Mouse (Mus musculus): ENCODE measurements at regions not wholly inside any gene's neighbourhood (a gene's known extent, or its start where the extent isn't known, plus 50 kb on each side); places are given as distances from the start of the nearest gene placed in this dataset.

DNA sequence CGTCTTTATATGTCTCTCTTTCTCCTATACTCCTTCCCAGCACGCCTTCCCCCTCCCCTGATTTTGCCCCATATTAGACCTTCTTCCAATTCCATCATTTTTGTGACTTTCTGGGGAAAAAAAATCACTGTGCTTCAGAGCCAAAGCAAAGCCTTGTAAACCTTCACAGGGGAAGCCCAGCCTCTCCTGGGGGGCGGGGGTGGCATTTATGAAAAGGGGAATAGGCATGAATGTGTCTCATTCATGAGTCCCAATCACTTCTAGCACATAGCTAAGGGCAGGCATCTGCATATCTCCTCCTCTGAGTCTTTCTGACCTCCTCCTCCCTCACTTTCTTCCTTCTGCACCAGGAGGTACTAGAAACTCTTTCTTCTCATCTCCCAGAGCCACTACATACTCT, 149.8 kb downstream of the Adamts15 start:
- no peak for DNase-seq (ENCODE audit: extremely low spot score, low spot score)

DNA sequence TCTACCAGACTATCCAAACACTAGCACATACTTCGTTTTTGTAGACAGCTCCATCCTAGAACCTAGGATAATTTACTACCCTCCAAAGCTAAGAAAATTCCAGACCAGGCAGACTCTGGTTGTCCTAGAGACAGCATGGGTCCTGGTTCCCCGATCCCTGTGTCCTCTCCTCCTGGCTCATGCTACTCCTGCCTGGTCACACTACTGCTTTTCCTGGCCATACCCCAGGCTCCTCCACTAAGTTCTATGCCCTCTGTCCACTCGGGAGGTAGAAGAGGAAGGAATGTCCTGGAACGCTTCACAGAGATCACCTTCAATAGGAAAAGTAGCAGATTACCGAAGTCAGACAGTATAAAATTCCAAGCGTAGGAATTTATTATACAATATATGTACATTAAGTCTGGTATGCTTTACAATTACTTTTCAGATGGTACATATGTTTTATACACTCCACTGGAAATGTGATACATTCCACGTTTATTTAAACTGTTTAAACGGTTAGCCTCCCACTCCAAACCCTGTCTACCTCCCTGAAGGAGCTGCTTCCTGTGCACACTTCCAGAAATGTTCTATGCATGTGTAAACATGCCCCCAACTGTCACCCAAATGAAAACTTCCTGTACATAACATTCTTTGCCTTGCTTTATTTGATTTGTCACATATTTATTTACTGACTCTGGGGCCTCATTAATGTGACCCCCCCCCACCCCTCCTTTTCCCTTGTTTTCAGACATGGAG, 151.6 kb downstream of the Adamts15 start:
- no peak for DNase-seq (ENCODE audit: extremely low spot score, low spot score)

DNA sequence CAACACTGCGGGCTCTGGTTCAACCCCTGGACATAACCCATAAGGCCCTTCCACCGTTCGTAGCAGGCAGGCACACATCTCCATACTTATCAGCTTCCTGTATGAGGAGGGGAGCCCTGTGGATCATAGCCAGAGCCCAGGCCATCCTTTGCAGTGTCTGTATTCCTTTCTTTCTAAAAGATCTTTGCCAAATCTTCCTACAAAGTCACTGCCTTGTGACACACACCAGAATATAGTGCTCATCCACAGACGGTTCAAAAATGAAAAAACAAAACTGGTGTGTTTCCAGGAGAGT, 152.9 kb downstream of the Adamts15 start:
- no peak for DNase-seq (ENCODE audit: extremely low spot score, low spot score)

DNA sequence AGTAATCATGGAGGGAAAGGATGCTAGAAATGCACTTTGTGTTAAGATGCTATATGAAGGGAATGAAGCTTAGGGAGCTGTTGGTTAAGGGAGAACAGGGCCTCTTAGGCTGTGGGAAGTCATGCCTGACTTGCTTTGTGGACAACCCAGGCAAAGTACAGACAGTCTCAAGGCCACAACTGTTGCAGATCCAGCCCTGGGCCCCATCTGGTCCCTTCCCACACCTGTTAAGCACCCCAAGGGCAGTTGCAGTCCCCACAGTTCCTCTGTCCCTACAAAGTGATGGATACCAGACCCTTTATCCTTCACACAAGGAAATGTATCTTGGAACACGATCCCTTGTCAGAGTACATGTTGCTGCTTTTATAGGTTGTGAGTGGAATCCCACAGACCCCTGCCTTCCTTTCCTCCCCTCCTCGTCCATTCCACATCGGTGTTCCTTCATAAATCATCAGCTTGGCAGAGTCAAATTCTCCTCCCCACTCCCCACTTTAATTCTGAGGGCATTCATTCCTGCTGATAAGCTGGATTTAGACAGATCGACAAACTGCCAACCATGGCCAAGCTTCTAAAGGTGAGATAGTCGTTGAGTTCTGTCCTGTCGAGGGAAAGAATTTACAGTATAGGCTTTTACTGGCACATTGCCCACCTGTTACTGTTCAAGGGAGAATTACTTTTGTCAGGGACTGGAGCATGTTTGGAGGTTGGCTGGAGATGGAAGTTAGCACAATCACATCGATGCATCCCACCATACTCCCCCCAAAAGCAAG, 153.4 kb downstream of the Adamts15 start:
- DNase-seq (ENCODE audit: extremely low spot score, low spot score) = no peak

- no peak for DNase-seq (ENCODE audit: extremely low spot score, low spot score)
Measured at GRCm38 (mm10) chr9:30766701-30767100, 155.6 kb downstream of the Adamts15 start.

DNA sequence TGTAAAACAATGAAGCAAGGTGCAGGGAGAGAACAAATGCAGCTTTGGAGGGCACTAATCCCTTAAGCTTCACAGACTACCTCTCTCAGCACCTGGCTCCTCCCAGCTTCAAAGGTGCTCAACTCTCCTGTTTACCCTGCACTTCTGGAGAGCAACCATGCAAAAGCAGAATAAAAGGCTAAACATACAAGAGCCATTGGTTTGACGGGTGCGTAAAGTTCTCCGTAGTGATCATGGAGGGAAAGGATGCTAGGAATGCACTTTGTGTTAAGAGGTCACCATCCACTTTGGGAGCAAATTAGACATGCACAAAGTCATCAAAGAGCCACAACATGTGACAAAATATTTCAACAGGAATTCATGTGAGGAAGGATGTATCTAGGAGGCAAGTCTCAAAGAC, 156.1 kb downstream of the Adamts15 start:
- DNase-seq (ENCODE audit: extremely low spot score, low spot score) = no peak

DNA sequence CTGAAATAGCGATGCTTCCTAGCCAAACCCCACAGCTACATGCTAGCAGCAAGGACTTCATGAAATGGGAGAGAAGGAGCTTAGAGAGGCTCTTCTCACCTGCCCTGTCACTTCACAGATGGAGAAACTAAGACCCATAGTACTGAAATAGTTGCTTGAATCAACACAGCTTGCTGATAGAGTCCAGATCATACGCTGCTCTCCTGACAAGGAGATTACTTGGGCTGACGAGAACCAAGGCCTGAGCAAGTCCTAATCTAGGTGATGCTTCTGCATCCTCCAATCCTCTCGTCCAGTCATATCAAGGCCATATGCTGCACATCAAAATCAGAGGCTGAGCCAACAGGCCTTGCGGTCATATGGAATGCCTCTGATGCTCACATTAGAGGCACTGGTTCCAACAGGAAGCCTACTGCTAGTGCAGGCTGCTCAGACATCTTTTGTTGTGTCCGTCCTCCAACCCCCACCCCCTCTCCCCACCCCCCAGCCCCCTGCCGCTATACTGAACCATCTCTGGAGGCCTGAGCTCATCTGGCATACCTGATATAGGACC, 157.2 kb downstream of the Adamts15 start:
- no peak for DNase-seq (ENCODE audit: extremely low spot score, low spot score)

- DNase-seq (ENCODE audit: extremely low spot score, low spot score) = no peak
Measured at GRCm38 (mm10) chr9:30762913-30763312, 159.3 kb downstream of the Adamts15 start.

GRCm38 (mm10) chr9:30758121-30758520, 164.1 kb downstream of the Adamts15 start:
- no peak for DNase-seq (ENCODE audit: extremely low spot score, low spot score)

GRCm38 (mm10) chr9:30757406-30757805, 164.8 kb downstream of the Adamts15 start:
- no peak for DNase-seq (ENCODE audit: extremely low spot score, low spot score)

GRCm38 (mm10) chr9:30756796-30757195, 165.5 kb downstream of the Adamts15 start:
- no peak for DNase-seq (ENCODE audit: extremely low spot score, low spot score)

DNA sequence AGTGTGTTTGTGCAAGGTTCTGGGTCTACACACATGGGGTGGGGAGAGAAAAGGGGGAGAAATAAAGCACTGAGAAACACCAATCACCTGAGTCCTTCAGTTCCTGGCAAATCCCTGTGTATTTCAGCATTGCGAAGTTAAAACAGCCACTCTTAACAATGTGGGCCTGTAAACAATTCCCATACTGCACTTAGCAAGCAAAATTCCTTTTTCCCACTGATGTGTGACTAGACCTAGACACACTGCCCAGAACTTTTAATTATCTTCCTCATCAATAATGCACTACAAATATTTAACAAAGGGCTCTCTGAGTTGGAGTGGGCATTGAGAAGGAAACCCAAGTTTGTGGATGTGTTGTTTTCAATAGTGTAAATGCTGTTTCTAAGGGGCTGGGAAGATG, 166.7 kb downstream of the Adamts15 start:
- no peak for DNase-seq (ENCODE audit: extremely low spot score, low spot score)

DNA sequence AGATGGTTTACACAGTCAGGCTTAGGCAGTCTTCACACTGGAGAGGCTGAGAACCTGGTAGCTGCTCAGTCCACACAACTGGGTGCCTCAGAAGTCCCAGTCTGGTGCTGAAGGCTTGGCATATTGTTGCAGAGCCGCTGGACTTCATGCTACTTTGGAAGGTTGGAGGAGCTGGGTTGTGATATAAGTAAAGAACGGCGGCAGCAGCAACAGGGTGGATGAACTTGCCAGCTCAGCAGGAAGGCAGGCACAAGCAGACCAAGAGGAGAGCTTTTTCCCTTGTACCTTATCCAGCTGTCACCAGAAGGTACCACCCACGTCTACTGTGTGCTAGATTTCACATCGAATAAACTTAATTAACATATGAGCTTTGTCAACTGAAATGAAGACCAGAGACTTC, 167.4 kb downstream of the Adamts15 start:
- no peak for DNase-seq (ENCODE audit: extremely low spot score, low spot score)

GRCm38 (mm10) chr9:30743471-30743870, 178.8 kb downstream of the Adamts15 start:
- DNase-seq (ENCODE audit: extremely low spot score, low spot score) = no peak

- DNase-seq (ENCODE audit: extremely low spot score, low spot score) = no peak
Measured at GRCm38 (mm10) chr9:30742471-30743098, 179.7 kb downstream of the Adamts15 start.

- no peak for DNase-seq (ENCODE audit: extremely low spot score, low spot score)
Measured at GRCm38 (mm10) chr9:30731687-30732086, 190.6 kb downstream of the Adamts15 start.

DNA sequence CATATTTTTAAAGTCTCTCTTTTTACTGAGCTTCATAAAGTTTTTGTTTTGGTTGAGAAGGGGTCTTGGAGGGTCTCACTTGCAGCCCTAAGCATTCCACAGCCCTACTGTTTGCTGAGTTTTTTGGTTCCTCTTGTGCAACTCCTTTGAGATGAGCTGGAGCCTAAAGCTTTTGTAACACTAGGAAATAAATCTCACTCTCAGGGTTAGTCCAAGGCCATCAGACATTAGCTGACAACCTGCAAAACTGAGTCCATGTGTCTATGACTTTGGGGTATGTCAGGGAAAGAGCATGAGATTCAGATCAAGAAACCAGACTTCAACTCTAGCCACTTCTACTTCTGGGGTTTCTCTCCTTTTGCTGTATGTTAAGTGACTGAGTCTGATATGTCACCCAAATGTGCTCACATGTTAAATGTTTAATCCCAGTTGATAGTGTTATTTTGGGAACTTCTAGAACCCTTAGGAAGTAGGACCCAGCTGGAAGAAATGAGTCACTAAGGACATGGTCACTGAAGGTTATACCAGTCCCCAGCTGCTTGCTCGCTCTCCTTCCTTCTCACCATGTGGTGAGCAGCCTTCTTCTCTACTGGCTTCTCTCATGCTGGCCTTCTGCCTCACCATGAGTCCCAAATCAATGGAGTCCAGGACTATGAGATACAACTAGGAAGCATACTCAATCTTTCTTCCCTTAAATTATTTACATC, 198.7 kb downstream of the Adamts15 start:
- no peak for DNase-seq (ENCODE audit: extremely low spot score, low spot score)

GRCm38 (mm10) chr9:30721861-30722260, 200.4 kb downstream of the Adamts15 start:
- no peak for DNase-seq (ENCODE audit: extremely low spot score, low spot score)

DNA sequence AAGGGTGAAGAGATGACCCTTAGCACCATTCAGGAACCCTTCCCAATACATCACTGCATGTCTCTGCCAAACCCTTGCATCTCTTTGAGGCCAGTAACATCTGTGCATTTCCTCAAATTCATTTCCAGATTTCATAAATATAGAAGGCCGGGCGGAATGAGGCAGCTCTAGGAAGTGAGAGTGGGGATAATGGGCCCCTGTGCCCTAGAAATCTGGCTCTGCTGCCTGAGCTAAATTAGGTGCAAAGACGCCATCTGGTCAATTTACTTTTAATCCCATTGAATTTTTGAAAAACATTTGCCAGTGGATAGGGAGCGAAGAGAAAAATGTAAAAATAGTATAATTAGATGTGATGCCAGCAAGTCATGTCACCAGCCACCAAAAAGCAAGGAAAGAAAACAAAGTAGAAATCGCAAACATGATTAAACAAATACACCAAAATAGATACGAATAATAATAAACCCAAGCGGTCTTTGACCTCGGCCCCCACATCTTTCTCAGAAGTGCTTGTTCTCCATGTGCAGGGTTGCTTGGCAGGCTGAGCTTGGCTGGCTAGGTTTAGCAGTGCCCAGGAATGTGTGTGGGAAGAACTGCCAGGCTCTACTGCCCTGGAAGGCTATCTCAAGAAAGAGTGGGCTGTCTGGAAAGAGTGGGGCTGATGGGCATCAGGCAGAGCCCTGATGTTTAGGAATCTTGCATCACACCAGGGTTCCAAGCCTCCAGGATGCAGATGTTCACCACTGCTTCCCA, 205.7 kb downstream of the Adamts15 start:
- no peak for DNase-seq (ENCODE audit: extremely low spot score, low spot score)

DNA sequence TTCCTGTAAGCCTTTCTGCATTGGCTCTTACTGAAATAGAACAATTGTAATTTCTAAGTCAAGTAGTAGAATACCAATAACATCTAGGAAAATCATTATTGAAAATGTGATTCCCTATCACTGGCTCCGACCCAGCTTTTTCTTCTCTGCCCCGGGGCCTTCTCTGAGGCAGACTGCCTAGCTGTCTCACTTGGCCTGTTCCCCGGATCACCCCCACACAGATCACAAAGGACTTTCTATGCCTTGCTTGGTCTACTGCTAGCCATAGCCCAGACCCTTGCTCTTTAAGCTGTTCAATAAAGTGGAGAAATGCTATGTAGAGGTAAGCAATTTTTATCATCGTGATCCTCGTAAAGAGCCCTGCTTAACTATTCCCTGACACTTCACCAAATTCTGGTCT, 212.1 kb downstream of the Adamts15 start:
- no peak for DNase-seq (ENCODE audit: extremely low spot score, low spot score)

GRCm38 (mm10) chr9:30699848-30700247, 222.4 kb downstream of the Adamts15 start:
- DNase-seq (ENCODE audit: extremely low spot score, low spot score) = no peak
